Comparison of ENCODE assay signal across 17 mouse cellular contexts in the genomic region with DNA sequence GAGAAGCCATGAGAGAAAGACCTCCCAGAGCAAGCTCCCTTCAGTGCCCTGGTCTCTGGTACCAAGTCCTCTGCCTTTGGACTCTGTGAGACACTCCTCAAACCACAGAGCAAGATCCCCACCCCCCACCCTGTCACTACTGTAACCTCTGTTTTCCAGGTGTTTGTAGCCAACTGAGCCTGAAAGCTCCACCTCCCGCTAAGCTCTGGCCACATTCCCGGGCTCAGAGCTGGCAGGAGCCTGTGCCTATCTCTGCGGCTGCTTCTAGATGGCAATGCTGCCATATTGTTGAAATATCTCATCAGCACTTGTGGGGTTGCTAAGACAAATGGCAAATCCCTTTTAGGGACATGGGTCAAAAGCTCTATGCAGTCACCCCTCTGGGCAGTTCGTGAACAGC. TPM values are rescaled to one million over a fixed set of nuclear protein-coding genes. Genes with fewer than 3 reads are reported as not detected.
DNase-seq lines count a peak whose midpoint lies in the region; ATAC-seq and TF ChIP-seq lines count a peak whose summit lies in the region.
"Had no signal": no experiment of that assay in that cellular context is flagged by ENCODE, and none has a peak within 500 bp of the region (broad histone marks: within the 10 kb centered on the region; RNA-seq: fewer than 3 reads in every experiment).

No protein-coding gene starts in this region.

- TF ChIP-seq EP300 in heart, postnatal 0 days (IDR thresholded peaks at IDR 0.05; ENCODE audit: low read depth): 0 out of 2 replicates have a peak, but pooled peaks have one; percentile 32

- H3K9ac ChIP-seq in heart, embryonic 11.5 days (ENCODE audit: low read depth, low read length): no peak overlapping the region
- H3K9ac ChIP-seq in heart, postnatal 0 days (replicated peaks; ENCODE audit: low read depth, low read length): no peak overlapping the region
- H3K9ac ChIP-seq: forebrain, embryonic 13.5 days; forebrain, postnatal 0 days; hindbrain, embryonic 15.5 days had no signal

- no peak overlapping the region for H3K27ac ChIP-seq in heart, embryonic 11.5 days (ENCODE audit: low read depth, low read length)
- H3K27ac ChIP-seq in heart, postnatal 0 days (ENCODE audit: low read depth): peak overlapping the region; percentile 61
- H3K27ac ChIP-seq: embryonic facial prominence, embryonic 10.5 days; forebrain, embryonic 13.5 days; hindbrain, embryonic 15.5 days had no signal

- H3K27me3 ChIP-seq in heart, embryonic 11.5 days (ENCODE audit: control insufficient read depth, insufficient read depth, low read length): no peaks in the 10 kb centered on the region
- no peaks in the 10 kb centered on the region for H3K27me3 ChIP-seq in heart, postnatal 0 days (ENCODE audit: control insufficient read depth, insufficient read depth, low read length)
- H3K27me3 ChIP-seq: forebrain, embryonic 13.5 days; hindbrain, embryonic 15.5 days had no signal

- ATAC-seq in heart, embryonic 11.5 days (replicated peaks; ENCODE audit: insufficient number of reproducible peaks, low FRiP score, low TSS enrichment): no peak
- 0 out of 2 replicates have a peak, but pooled peaks have one; percentile 24 for ATAC-seq in heart, postnatal 0 days (ENCODE audit: insufficient read depth, low read depth)
- ATAC-seq: forebrain, embryonic 13.5 days; forebrain, postnatal 0 days; intestine, embryonic 16.5 days had no signal

- peaks cover 13% of the 10 kb centered on the region; the same call in 1 of the 2 replicates for H3K4me1 ChIP-seq in heart, embryonic 11.5 days (ENCODE audit: control insufficient read depth, insufficient read depth, low read length)
- H3K4me1 ChIP-seq in heart, postnatal 0 days (ENCODE audit: control insufficient read depth, insufficient read depth): peaks cover 37% of the 10 kb centered on the region

- peak; percentile 45 to 46 for DNase-seq in heart, adult 18-20 months
- DNase-seq in heart, postnatal 0 days (ENCODE audit: low spot score): no peak
- DNase-seq in heart, adult 8-10 months (ENCODE audit: low spot score): no peak
- DNase-seq in kidney, adult 9 months: peak; percentile 71
- DNase-seq in kidney, postnatal 10 days: no peak
- DNase-seq in kidney, postnatal 36 days: peak; percentile 63 to 75
- DNase-seq in kidney, postnatal 14 days: no peak
- DNase-seq: adrenal gland, adult 2 months; adrenal gland, postnatal 36 days; cerebellum, adult 2 months; forebrain, postnatal 0 days had no signal

- no peaks in the 10 kb centered on the region for H3K36me3 ChIP-seq in heart, embryonic 11.5 days (ENCODE audit: control insufficient read depth, insufficient read depth, low read length)
- no peaks in the 10 kb centered on the region for H3K36me3 ChIP-seq in heart, postnatal 0 days (replicated peaks; ENCODE audit: control insufficient read depth, insufficient read depth, low read length)
- H3K36me3 ChIP-seq: embryonic facial prominence, embryonic 10.5 days; hindbrain, embryonic 15.5 days had no signal

- no peak overlapping the region for H3K4me3 ChIP-seq in heart, embryonic 11.5 days (ENCODE audit: low read depth, low read length)
- no peak overlapping the region for H3K4me3 ChIP-seq in heart, postnatal 0 days (ENCODE audit: low read depth, low read length)
- H3K4me3 ChIP-seq: embryonic facial prominence, embryonic 10.5 days; forebrain, embryonic 13.5 days; hindbrain, embryonic 15.5 days had no signal

- H3K4me2 ChIP-seq in heart, embryonic 11.5 days: no peak overlapping the region
- no peak overlapping the region for H3K4me2 ChIP-seq in heart, postnatal 0 days (ENCODE audit: low read depth, low read length)
- H3K4me2 ChIP-seq: forebrain, embryonic 13.5 days; hindbrain, embryonic 15.5 days had no signal

- no peak for TF ChIP-seq CTCF in heart, postnatal 0 days (IDR thresholded peaks at IDR 0.05; ENCODE audit: low read depth)

- no peaks in the 10 kb centered on the region for H3K9me3 ChIP-seq in heart, embryonic 11.5 days (replicated peaks; ENCODE audit: control insufficient read depth, low read length)
- H3K9me3 ChIP-seq in heart, postnatal 0 days (replicated peaks; ENCODE audit: control insufficient read depth, low read length): no peaks in the 10 kb centered on the region
- H3K9me3 ChIP-seq: embryonic facial prominence, embryonic 10.5 days; forebrain, embryonic 13.5 days; hindbrain, embryonic 15.5 days had no signal

- WGBS in heart, embryonic 11.5 days (ENCODE audit: insufficient replicate concordance): 52% methylated on average over 4 of the region's 4 CpGs
- 41% methylated on average over 4 of the region's 4 CpGs for WGBS in heart, postnatal 0 days

RNA-seq across cellular contexts. Expression of a gene that starts 19.7 kb away (rescaled TPM):
- total RNA-seq in heart, adult 18-20 months (2021): 100 to 1,000 TPM; 408 to 450 TPM
- polyA plus RNA-seq in heart, embryonic 11.5 days (2014; fragmentation: Nextera tagmentation; extraction: Ambion mirVana): 51.3 and 58.0 TPM in 2 replicates
- total RNA-seq in heart, postnatal 0 days (2014; rRNA removed; ENCODE audit: low replicate concordance): 196 and 240 TPM in 2 replicates
- polyA plus RNA-seq in heart, postnatal 0 days (2015; fragmentation: Nextera tagmentation; extraction: Ambion mirVana): 301 and 341 TPM in 2 replicates
- 100 to 1,000 TPM; 373 to 483 (median 430) TPM for total RNA-seq in heart, adult 8-10 months (2022)
- total RNA-seq: MEL had no signal

Comparison
In these comparisons a context has a peak if more than half of its experiments do, and no peak if none do; other contexts are left out.
1. DNase-seq: peak in heart, adult 18-20 months (2 of 2), kidney, adult 9 months (single experiment) and kidney, postnatal 36 days (2 of 2); none in heart, postnatal 0 days (single experiment), heart, adult 8-10 months (single experiment), kidney, postnatal 10 days (single experiment) and kidney, postnatal 14 days (single experiment).